Mouse (Mus musculus) embryonic facial prominence, embryonic 11.5 days (tissue): ENCODE measurements around the gene Impdh1. TPM values are rescaled to one million over a fixed set of nuclear protein-coding genes. Genes with fewer than 3 reads are reported as not detected.

Source experiments
- ATAC-seq: fragments of 200-750 bp; cut with Nextera tagmentation; replicated peaks from 2 replicates; pipeline ENCODE4 v1.8.0; 2017; ENCODE audit warnings: low read depth; ENCODE audit not compliant: insufficient number of reproducible peaks, low FRiP score, low TSS enrichment
- DNase-seq: peaks from one replicate; pipeline ENCODE4 v3.0.0-alpha.2; 2015; ENCODE audit warnings: low spot score
- H3K27ac ChIP-seq: fragments of 300-500 bp; sonication (generic); replicated peaks from 2 replicates; pipeline ENCODE4 v1.5.1; 2014; ENCODE audit warnings: mild to moderate bottlenecking, low read depth, low read length, control low read depth
- H3K27me3 ChIP-seq: fragments of 300-500 bp; sonication (generic); 2 replicates; pipeline ENCODE4 v1.6.1; 2014; ENCODE audit warnings: mild to moderate bottlenecking, low read length, moderate library complexity, mixed read lengths; ENCODE audit not compliant: control insufficient read depth, insufficient read depth
- H3K36me3 ChIP-seq: fragments of 300-500 bp; sonication (generic); replicated peaks from 2 replicates; pipeline ENCODE4 v1.6.1; 2014; ENCODE audit warnings: low read depth, mild to moderate bottlenecking, low read length, moderate library complexity, mixed read lengths; ENCODE audit not compliant: control insufficient read depth, insufficient read depth
- H3K4me1 ChIP-seq: fragments of 300-500 bp; sonication (generic); 2 replicates; pipeline ENCODE4 v1.6.1; 2014; ENCODE audit warnings: low read length, mixed read lengths; ENCODE audit not compliant: control insufficient read depth, insufficient read depth
- H3K4me2 ChIP-seq: fragments of 300-500 bp; sonication (generic); 2 replicates; pipeline ENCODE4 v1.6.1; 2014; ENCODE audit warnings: low read depth, mild to moderate bottlenecking, control low read depth, low read length, moderate library complexity
- H3K4me3 ChIP-seq: fragments of 300-500 bp; sonication (generic); 2 replicates; pipeline ENCODE4 v1.5.1; 2014; ENCODE audit warnings: low read depth, low read length, control low read depth
- H3K9ac ChIP-seq: fragments of 300-500 bp; sonication (generic); replicated peaks from 2 replicates; pipeline ENCODE4 v1.6.1; 2014; ENCODE audit warnings: mild to moderate bottlenecking, control low read depth, low read length
- H3K9me3 ChIP-seq: fragments of 300-500 bp; sonication (generic); replicated peaks from 2 replicates; pipeline ENCODE4 v1.6.1; 2016; ENCODE audit warnings: mild to moderate bottlenecking, low read length, inconsistent platforms, mixed read lengths; ENCODE audit not compliant: control insufficient read depth
- WGBS: fragments of 180-500 bp; shearing (Covaris S2); extraction: QIAGEN DNeasy Blood & Tissue Kit; methylation state at CpG from one replicate; pipeline ENCODE4 v1.1.7; 2014; 5-methylcytosine and 5-hydroxymethylcytosine counted together
- polyA plus RNA-seq: library from polyadenylated mRNA; unstranded; fragments of >200 nt; fragmentation: Nextera tagmentation; extraction: Ambion mirVana; gene quantifications from 2 replicates; pipeline ENCODE4 v1.2.1, GENCODE M21; 2014

Gene Impdh1
- polyA plus RNA-seq, 1 experiment from 2014 or later, result 28.1 TPM

DNA sequence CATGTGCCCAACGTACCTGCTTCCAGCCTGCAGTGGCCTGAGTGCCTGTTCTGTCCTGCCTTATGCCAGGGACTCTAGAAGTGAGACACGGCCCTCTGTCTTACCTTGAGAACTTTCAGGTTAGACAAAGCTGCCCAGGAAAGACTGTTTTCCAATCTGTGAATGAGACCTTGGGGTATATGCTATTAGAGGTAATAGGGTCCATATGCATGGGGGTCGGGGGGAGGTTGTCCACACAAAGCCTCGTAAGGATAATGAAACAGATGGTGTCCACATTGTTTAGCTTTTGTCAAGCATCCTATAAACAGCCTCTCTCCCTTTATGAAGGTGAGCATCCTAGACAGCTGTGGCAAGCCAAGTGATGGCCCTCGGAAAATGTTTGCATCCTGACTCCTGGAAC is 21.0 kb downstream of the Impdh1 start:
- no peak for DNase-seq
- Histone ChIP-seq H3K27ac (no peak overlapping the region), H3K27me3 (no peaks in the 10 kb centered on the region; the same call in 1 of the 2 replicates), H3K36me3 (no peaks in the 10 kb centered on the region), H3K9ac (no peak overlapping the region), H3K4me1 (no peaks in the 10 kb centered on the region; the same call in 1 of the 2 replicates), H3K4me2 (no peak overlapping the region), H3K4me3 (no peak overlapping the region), H3K9me3 (no peaks in the 10 kb centered on the region)
- no peak for ATAC-seq
- WGBS, result 56% methylated on average over 5 of the region's 5 CpGs

DNA sequence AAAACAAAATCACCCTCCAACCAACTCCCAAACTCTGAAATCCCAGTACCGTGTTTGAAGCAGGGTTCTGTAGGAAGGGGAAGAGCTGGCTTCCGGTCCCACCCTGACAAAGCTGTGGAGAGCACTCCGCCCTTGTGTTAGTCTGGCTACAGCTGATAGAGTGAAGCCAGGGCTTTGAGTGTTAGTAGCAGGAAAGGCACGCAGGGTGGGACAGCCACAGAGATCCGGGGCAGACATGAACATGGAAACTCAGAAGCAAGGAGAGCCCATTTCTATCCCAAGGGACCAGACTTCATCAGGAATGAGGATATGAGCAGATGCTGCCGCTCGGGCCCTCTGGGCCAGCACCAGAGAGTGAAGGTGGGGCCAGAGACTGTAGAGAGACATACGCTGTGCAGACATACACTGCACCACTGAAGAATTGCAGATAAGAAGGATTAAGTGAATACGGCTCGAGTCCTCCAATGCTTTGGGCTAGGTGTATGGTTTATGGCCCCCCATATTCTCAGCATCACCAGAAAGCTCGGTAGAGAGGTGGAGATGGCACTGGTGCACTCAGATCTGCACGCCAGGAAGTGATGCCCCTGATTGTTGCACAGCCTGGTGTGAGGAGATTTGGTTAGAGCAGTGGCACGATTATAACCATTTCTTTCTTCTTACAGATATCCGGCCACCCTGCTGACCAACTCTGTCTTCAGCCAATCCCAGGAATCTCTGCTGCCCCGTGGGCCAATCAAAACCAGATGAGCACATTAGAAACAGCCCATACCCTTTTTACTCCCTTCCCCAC is 22.0 kb downstream of the Impdh1 start:
- peak; percentile 30 for DNase-seq
- H3K27me3 ChIP-seq, result no peaks in the 10 kb centered on the region

DNA sequence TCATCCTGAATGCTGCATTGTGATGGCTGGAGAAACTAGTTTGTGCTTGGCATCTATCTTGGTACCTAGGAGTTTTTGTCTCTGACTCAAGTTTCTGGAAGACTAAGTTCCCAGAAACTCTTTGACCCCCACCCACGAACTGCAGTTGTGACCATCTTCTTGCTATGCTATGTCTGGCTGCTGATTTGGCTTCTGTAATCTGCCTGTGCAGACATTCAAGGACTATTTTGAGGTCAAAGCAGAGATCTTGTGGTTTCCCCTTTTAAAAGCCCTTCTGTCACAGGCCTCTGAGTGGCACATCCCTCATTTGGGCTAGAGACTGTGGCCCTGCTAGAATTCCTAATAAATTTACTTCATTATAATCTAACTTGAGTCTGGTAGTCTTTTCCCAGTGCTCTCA is 28.2 kb downstream of the Impdh1 start:
- Histone ChIP-seq H3K27ac (no peak overlapping the region), H3K36me3 (no peaks in the 10 kb centered on the region), H3K9me3 (no peaks in the 10 kb centered on the region), H3K4me2 (no peak overlapping the region), H3K4me3 (no peak overlapping the region), H3K4me1 (no peaks in the 10 kb centered on the region), H3K9ac (no peak overlapping the region), H3K27me3 (no peaks in the 10 kb centered on the region)
- WGBS, result 76% methylated on average over 1 of the region's 1 CpGs
- no peak for ATAC-seq
- no peak for DNase-seq

More for the DNA sequence above, 22.0 kb downstream of the Impdh1 start:
- H3K4me1 ChIP-seq, result no peaks in the 10 kb centered on the region; the same call in 1 of the 2 replicates
- no peak overlapping the region for H3K4me3 ChIP-seq
- no peak overlapping the region for H3K27ac ChIP-seq
- WGBS, result 62% methylated on average over 15 of the region's 15 CpGs
- no peak overlapping the region for H3K4me2 ChIP-seq
- no peak overlapping the region for H3K9ac ChIP-seq
- no peaks in the 10 kb centered on the region for H3K36me3 ChIP-seq
- H3K9me3 ChIP-seq, result no peaks in the 10 kb centered on the region
- no peak for ATAC-seq

DNA sequence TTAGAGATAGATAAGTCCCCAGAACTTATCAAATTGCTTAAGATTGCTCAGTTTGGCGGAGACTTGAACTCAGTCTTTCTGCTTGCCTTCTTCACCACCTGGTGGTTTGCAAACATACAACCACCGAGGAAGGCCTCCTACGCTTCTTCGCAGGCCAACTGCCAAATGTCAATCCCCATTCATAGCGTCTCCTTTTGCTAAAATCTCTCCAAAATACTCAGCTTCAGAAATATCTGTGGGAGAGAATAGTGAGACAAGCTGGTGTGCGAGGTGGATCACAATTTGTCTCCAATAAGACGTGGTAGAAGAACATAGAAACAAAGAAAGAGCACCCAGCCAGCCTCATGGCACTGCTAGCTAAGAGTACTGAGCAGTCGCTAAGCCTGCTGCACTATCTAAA is 36.3 kb downstream of the Impdh1 start:
- Histone ChIP-seq H3K4me1 (no peaks in the 10 kb centered on the region; the same call in none of the 2 replicates), H3K9ac (no peak overlapping the region), H3K27me3 (peaks cover 9% of the 10 kb centered on the region), H3K36me3 (no peaks in the 10 kb centered on the region), H3K4me2 (peak overlapping the region; percentile 96), H3K27ac (no peak overlapping the region), H3K9me3 (no peaks in the 10 kb centered on the region), H3K4me3 (peak overlapping the region; percentile 62)
- WGBS, result 41% methylated on average over 8 of the region's 8 CpGs
- ATAC-seq (no peak), DNase-seq (no peak)

DNA sequence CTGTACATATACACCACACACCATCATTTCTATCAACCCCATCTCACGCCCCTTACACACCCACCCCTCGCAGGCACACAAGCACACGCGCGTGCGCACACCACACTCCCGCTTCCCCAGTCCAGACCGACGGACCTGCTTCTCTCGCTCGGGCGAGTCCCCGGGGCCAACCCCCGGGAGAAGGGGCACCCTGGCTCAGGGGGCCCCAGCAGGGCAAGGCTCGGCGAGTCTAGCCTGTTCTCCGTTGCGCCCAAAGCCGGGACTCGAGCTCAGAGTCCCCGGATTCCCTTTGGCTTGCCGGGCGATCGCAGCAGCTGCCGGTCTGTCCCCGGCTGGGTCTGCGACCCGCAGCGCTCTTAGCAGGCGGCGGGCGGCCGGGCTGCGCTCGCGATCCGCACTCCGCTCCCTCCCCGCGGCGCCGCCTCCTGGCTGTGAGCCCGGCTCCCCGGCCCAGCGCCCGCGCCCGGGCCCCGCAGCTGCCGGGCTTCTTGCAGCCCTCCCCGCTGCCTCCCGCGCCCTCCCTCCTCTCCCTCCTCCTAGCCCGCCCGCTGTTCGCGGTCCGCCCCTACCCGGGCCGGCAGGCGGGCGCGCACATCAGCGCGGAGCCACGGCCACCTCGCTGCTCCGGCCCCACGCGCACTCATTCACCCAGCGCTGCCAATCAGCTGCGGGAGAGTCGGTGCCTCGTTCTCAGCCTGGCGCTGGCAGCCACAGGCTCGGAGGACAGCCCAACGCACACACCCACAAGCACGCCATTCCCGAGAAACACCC is 37.1 kb downstream of the Impdh1 start, which contains the start of gene Prrt4:
Prrt4 (minus strand) TSS at position 697 of the 771 bp plus-strand sequence.
- peak within 1 kb of the TSS; percentile 59 for H3K27ac ChIP-seq
- H3K27me3 ChIP-seq, result peaks cover 9% of the 10 kb centered on the region
- peak within 1 kb of the TSS; percentile 62 for H3K4me3 ChIP-seq
- DNase-seq, result peak; percentile 64
- 1% methylated on average over 75 of the region's 79 CpGs for WGBS
- no peaks in the 10 kb centered on the region for H3K9me3 ChIP-seq
- peak within 1 kb of the TSS; percentile 75 for H3K9ac ChIP-seq
- no peaks in the 10 kb centered on the region; the same call in none of the 2 replicates for H3K4me1 ChIP-seq
- no peaks in the 10 kb centered on the region for H3K36me3 ChIP-seq
- H3K4me2 ChIP-seq, result peak within 1 kb of the TSS; percentile 96
- ATAC-seq, result peak; percentile 69

DNA sequence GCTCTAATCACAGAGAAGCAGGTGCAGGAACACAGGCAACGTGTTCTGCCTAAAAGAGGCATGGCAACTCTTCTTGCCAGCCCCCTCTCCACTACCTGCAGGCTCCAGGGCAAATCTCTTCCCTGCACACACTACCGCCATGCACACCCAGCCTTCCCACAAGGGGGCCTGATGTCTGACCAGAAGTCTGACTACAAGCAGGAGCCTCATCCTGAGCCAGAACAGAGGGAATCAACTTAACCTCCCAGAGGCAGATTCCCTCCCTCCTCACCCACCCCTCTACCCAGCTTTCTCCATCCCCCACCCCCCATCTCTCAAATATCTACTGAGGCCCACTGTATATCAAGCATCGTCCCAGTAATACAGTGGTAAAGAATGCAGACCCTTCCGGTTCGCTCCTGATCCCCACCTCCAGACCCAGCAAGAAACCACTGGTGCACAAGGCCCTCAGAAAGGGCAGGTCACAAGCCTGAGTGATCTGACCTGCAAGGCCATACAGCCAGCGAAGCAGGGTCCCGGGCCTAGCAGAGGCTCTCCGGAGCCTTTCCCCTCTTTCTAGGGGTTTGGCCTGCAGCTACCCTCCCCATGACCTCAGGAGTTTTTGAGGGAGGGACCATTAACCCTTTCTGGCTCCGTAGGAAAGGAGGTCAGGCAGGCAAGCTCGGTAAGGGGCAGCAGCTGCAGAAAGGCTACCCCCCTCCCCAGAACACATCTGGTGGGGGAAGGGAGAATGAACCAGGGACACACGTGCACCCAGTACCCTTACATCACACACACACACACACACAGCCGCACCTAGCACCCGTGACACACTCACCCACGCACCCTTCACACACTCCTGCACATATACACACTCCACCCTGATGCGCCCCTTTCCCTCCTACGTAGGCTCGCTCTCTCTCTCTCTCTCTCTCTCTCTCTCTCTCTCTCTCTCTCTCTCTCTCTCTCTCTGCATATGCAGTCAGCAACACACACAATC is 38.0 kb downstream of the Impdh1 start:
- Histone ChIP-seq H3K36me3 (no peaks in the 10 kb centered on the region), H3K4me3 (peak overlapping the region; percentile 62), H3K4me2 (peak overlapping the region; percentile 96), H3K9me3 (no peaks in the 10 kb centered on the region), H3K9ac (peak overlapping the region; percentile 75), H3K27me3 (peaks cover 9% of the 10 kb centered on the region), H3K4me1 (no peaks in the 10 kb centered on the region; the same call in none of the 2 replicates), H3K27ac (no peak overlapping the region)
- DNase-seq (peak; percentile 31), ATAC-seq (peak; percentile 64)
- 9% methylated on average over 16 of the region's 17 CpGs for WGBS

DNA sequence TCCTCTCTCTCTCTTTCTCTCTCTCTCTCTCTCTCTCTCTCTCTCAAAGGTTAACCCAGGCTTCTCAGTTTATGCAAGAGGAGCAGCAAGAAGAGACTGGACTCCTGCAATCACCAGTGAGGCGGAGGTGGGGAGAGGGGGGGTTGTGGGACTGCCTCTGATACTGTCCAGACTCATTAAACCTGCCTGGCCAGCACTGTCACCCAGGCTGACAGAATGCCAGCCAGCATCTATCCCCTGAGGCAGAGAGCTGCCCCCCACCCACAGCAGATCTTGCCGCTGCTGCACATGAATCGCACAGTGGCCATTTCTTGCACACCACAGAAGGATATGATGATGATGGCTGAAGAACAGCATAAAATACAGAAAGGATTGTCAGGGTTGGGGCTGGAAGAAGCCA is 41.1 kb downstream of the Impdh1 start:
- H3K9me3 ChIP-seq, result no peaks in the 10 kb centered on the region
- ATAC-seq, result no peak
- no peak for DNase-seq
- H3K4me3 ChIP-seq, result no peak overlapping the region
- WGBS, result 62% methylated on average over 3 of the region's 3 CpGs
- H3K9ac ChIP-seq, result no peak overlapping the region
- H3K4me2 ChIP-seq, result no peak overlapping the region
- H3K4me1 ChIP-seq, result no peaks in the 10 kb centered on the region; the same call in none of the 2 replicates
- peaks cover 24% of the 10 kb centered on the region for H3K27me3 ChIP-seq
- H3K27ac ChIP-seq, result no peak overlapping the region
- H3K36me3 ChIP-seq, result no peaks in the 10 kb centered on the region
